Mouse (Mus musculus) thymus, postnatal 0 days (tissue): ENCODE results near the gene Yod1. TPM values are rescaled to one million over a fixed set of nuclear protein-coding genes. Genes with fewer than 3 reads are reported as not detected.

Experiments used
- DNase-seq: peaks from one replicate; pipeline ENCODE4 v3.0.0-alpha.2; 2015; ENCODE audit warnings: low spot score
- polyA plus RNA-seq: library from polyadenylated mRNA; unstranded; fragments of >200 nt; fragmentation: Nextera tagmentation; extraction: Ambion mirVana; gene quantifications from 2 replicates; pipeline ENCODE4 v1.2.1, GENCODE M21; 2015

Gene Yod1
- 14.8 and 17.2 TPM in 2 replicates for polyA plus RNA-seq

- peak; percentile 94 for DNase-seq
Measured at GRCm38 (mm10) chr1:130717291-130717871, at the start of gene Yod1. TSS of gene Yod1 (plus strand) at chr1:130717327.

DNA sequence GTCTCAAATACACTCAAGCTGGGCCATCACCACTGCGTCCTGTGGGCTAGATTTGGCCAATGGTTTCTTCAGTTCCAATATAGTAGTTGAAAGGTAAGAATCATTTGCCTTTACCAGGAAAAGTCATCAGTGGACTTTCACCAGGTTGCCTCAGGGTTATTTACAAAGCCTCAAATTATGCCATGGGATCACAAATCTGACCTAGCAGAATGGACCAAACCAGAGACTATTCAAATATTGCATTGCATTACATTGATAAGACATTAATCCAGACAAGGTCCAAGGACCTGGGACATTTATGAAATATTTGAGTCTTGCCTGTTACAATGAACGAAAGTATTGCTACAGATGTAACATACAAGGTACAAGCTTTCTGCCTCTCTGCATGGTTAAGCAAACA lies 38.6 kb upstream of the Yod1 start:
- DNase-seq, result no peak

- no peak for DNase-seq
Measured at GRCm38 (mm10) chr1:130681075-130681474, 36.1 kb upstream of the Yod1 start.

DNA sequence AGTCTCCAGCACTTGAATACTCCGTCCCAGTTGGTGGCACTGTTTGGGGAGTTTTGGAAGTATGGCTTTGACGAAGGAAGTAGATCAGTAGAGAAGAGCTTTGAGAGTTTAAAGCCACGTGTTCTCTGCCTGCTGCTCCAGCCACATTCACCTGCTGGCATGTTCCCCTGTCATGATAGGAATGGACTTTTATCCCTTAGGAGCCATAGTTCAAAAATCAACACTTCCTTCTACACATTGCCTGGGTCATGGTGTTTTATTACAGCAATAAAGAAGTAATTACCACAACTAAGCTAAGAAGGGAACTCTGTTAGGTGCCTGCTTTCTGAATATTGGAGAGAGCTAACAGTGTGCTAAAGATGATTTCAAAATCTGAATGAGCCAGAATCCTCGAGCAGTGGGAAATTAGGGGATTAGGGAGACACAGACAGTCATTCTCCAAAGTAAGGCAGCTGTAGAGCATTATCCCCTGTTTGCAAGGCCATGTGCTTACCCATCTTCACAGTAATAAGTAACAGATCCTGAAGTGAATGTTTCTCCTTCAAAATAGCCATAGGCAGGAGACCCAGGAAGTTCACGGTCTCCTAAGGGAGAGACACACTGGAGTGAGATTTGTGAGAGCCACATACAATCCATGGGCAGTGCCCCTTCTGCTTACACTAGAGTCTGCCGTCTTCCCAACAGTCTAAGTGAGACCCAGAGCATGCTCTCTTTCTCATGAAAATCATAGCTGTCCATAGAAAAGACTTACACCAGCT lies 35.3 kb upstream of the Yod1 start:
- no peak for DNase-seq

DNA sequence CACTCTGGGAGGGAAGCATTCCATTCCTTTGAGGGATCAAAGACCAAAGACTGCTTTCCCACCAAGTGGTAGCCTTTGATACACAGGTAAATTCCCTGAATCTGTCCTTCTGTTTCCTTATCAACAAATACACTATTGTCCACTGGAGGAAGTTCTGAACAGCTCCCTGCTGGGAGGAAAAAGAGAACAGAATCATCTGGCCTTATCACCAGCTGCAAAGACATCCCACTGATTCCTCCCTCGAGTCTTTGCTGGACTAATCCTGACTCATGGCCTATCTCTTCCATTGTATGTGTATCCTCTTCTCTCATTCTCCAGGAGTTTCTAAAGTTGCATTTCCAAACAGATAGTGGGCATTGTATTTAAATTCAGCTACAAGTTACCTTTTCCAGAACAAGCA lies 33.2 kb upstream of the Yod1 start:
- no peak for DNase-seq

GRCm38 (mm10) chr1:130698601-130699000 lies 18.5 kb upstream of the Yod1 start:
- no peak for DNase-seq

GRCm38 (mm10) chr1:130699937-130700633 lies 17.0 kb upstream of the Yod1 start:
- DNase-seq, result peak; percentile 61

- DNase-seq, result no peak
Measured at GRCm38 (mm10) chr1:130701976-130702375, 15.2 kb upstream of the Yod1 start.

DNA sequence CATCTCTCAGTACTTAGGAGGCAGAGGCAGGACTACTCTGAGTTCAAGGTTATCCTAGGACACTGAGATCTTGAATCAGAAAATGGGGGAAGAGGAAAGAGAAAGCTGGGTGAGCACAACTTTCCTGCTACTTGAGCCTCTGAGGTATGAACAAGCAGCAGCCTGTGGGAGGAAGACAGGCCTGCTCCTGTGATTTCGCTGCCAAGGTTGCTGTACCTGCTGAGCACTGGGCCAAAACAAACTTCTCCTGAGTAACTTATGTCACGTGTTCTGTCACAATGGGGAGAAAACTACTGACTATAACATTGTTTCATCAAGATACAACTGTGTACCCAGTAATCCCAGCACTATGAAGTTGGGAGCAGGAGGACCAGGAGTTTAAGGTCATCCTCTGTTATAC lies 13.5 kb upstream of the Yod1 start:
- DNase-seq, result no peak

DNA sequence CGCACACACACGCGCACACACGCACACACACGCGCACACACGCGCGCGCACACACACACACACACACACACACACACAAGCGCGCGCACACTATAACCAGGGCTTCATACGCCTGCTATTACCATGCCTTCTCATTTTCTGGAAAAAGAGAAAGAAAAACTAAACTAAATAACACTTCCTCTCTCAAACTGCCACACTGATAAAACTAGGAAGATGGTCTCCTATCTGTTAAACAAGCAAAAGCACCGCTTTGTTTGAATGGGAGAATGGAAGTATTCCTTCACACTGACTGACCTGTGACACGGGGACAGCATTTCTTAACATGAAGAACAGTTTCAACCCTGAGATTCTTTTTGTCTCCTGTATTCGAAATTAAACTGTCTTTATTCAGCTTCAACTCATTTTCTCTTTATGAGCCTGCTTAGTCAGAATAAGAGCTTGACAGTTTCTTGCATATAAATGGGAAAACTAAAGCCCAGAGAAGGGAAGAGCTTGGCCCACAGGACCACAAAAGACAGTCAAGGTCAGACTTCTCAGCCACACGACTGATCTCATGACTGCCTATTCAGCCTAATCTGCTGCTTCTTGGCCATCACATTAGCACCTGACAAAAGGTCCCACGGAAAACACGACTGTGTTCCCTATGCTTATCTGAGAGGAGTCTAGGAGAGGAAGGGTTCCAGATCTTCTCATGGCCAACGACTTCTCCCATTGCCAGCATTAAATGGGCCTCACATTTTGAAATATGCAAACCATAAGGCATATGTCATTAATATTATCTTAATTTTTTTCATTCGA lies 6.6 kb upstream of the Yod1 start:
- DNase-seq, result no peak

- DNase-seq, result no peak
Measured at GRCm38 (mm10) chr1:130714046-130714445, 3.1 kb upstream of the Yod1 start.

DNA sequence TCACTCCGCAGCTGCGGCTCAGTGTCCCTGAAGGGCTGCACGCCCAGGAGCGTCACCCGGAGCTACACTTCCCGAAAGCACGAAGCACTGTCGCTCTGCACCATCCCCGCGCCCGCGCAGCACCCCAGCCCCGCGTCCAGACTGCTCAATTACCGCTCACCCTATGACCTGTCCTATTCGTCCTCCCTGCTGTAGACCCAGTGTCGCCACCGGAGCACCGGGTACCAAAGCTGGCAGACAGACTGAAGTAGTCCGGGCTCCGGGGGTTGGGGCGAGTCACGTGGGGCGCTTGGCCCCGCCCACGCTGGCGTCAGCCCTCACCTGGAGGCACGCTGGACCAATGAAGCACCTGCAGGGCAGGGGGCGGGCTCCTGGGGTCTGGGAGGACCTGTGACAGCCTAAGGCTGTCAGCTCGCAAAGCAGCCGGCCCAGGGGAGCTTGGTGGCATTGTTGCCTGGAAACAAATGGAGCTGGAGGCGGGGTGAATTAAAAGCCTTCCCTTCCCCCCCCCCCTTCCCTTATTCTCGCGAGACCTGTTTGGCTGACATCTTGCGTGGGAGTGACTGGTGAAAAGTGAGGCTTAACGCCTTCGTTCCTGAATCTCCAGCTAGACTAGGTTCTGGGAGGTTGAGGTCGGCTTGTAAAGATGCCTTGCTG lies 1.4 kb upstream of the Yod1 start, which contains the start of gene Gm29427:
Gene Gm29427 (minus strand): TSS at position 239 of the 657 bp plus-strand sequence.
- DNase-seq, result peak; percentile 97

- DNase-seq, result no peak
Measured at GRCm38 (mm10) chr1:130716218-130716512, 962 bp upstream of the Yod1 start.

GRCm38 (mm10) chr1:130716513-130717290 lies 425 bp upstream of the Yod1 start:
- peak; percentile 29 for DNase-seq

- DNase-seq, result no peak
Measured at GRCm38 (mm10) chr1:130724206-130724605, 7.1 kb downstream of the Yod1 start.

- no peak for DNase-seq
Measured at GRCm38 (mm10) chr1:130726396-130726795, 9.3 kb downstream of the Yod1 start.

GRCm38 (mm10) chr1:130728070-130728469 lies 10.9 kb downstream of the Yod1 start:
- DNase-seq, result no peak

- no peak for DNase-seq
Measured at GRCm38 (mm10) chr1:130728708-130729107, 11.6 kb downstream of the Yod1 start.

DNA sequence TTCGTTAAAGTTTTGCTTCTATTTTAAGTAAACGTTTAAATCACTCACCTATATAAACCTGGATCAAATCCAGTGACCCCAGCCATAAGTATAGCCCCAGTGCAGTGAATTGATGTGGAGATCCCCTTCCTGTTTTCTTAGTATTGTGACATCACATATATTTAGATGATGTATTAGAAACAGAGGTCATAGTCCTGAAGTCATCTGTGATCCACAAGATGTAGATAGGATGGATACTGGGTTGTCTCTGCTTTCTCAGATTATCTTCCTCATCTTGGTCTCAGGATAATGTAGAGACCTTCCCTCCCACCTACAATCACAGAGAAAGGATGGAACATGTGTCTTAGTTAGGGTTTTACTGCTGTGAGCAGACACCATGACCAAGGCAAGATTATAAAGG lies 12.0 kb downstream of the Yod1 start, which contains the start of gene Pfkfb2:
Gene Pfkfb2 (minus strand): TSS at position 101 of the 400 bp plus-strand sequence.
- no peak for DNase-seq

- DNase-seq, result peak; percentile 14
Measured at GRCm38 (mm10) chr1:130731741-130732337, 14.7 kb downstream of the Yod1 start, which contains the start of gene AA986860. TSS of gene AA986860 (plus strand) at chr1:130731976.
